Comparison of ENCODE assay signal across 8 mouse cellular contexts in genomic region chrX:48314530-48315079, GRCm38 (mm10). TPM values are rescaled to one million over a fixed set of nuclear protein-coding genes. Genes with fewer than 3 reads are reported as not detected.
DNase-seq lines count a peak whose midpoint lies in the region; ATAC-seq and TF ChIP-seq lines count a peak whose summit lies in the region.

No protein-coding gene starts in this region.

- WGBS in cerebellum, adult 2 months: 14% methylated on average over 33 of the region's 33 CpGs
- WGBS in forebrain, postnatal 0 days: 24% methylated on average over 30 of the region's 33 CpGs
- WGBS in lung, embryonic 15.5 days: 11% methylated on average over 28 of the region's 33 CpGs
- 9% methylated on average over 32 of the region's 33 CpGs for WGBS in olfactory bulb, adult 2 months

- H3K9ac ChIP-seq in forebrain, postnatal 0 days: peak overlapping the region; percentile 43; the same call in 1 of the 2 replicates
- peak overlapping the region; percentile 19; the same call in 1 of the 2 replicates for H3K9ac ChIP-seq in lung, embryonic 15.5 days

- no peaks in the 10 kb centered on the region for H3K9me3 ChIP-seq in G1E (replicated peaks)
- no peaks in the 10 kb centered on the region for H3K9me3 ChIP-seq in forebrain, postnatal 0 days (ENCODE audit: low read length)
- H3K9me3 ChIP-seq in lung, embryonic 15.5 days: no peaks in the 10 kb centered on the region

- peak; percentile 31; the same call in 1 of the 2 replicates for TF ChIP-seq POLR2A in cerebellum, adult 2 months (IDR thresholded peaks at IDR 0.05; ENCODE audit: borderline replicate concordance, insufficient read depth, low read length)
- no peak for TF ChIP-seq POLR2A in olfactory bulb, adult 2 months (IDR thresholded peaks at IDR 0.05; ENCODE audit: insufficient read depth, low read depth, low read length)

- H3K27me3 ChIP-seq in G1E (ENCODE audit: insufficient read depth, low read length): peaks cover 3% of the 10 kb centered on the region; the same call in 1 of the 2 replicates
- H3K27me3 ChIP-seq in cerebellum, adult 2 months (ENCODE audit: control insufficient read depth, insufficient read depth, low read length): no peaks in the 10 kb centered on the region
- no peaks in the 10 kb centered on the region for H3K27me3 ChIP-seq in forebrain, postnatal 0 days (ENCODE audit: insufficient read depth, low read length)
- H3K27me3 ChIP-seq in lung, embryonic 15.5 days: peaks cover 8% of the 10 kb centered on the region; the same call in 1 of the 2 replicates

- H3K36me3 ChIP-seq in G1E (replicated peaks): no peaks in the 10 kb centered on the region
- no peaks in the 10 kb centered on the region for H3K36me3 ChIP-seq in forebrain, postnatal 0 days (ENCODE audit: insufficient read depth)
- H3K36me3 ChIP-seq in lung, embryonic 15.5 days: no peaks in the 10 kb centered on the region

- no peak overlapping the region for H3K27ac ChIP-seq in cerebellum, adult 2 months (ENCODE audit: insufficient read depth, low read length)
- no peak overlapping the region for H3K27ac ChIP-seq in forebrain, postnatal 0 days (ENCODE audit: low read depth, low read length)
- peak overlapping the region; percentile 45 for H3K27ac ChIP-seq in lung, embryonic 15.5 days
- no peak overlapping the region for H3K27ac ChIP-seq in olfactory bulb, adult 2 months (ENCODE audit: insufficient read depth, low read depth, low read length)

- H3K4me1 ChIP-seq in G1E (ENCODE audit: insufficient read depth, low read depth, low read length): peaks cover 35% of the 10 kb centered on the region
- no peaks in the 10 kb centered on the region for H3K4me1 ChIP-seq in cerebellum, adult 2 months (ENCODE audit: control insufficient read depth, insufficient read depth, low read length)
- H3K4me1 ChIP-seq in forebrain, postnatal 0 days (ENCODE audit: insufficient read depth): no peaks in the 10 kb centered on the region
- no peaks in the 10 kb centered on the region for H3K4me1 ChIP-seq in lung, embryonic 15.5 days
- H3K4me1 ChIP-seq in olfactory bulb, adult 2 months (ENCODE audit: control insufficient read depth, insufficient read depth, low read length): 0 out of 2 replicates have a peak, but pooled peaks cover 10% of the 10 kb centered on the region

- peak overlapping the region; percentile 70 for H3K4me3 ChIP-seq in G1E (ENCODE audit: low read depth, low read length)
- H3K4me3 ChIP-seq in cerebellum, adult 2 months (replicated peaks; ENCODE audit: insufficient read depth, low read depth, low read length): peak overlapping the region; percentile 64
- peak overlapping the region; percentile 39 for H3K4me3 ChIP-seq in forebrain, postnatal 0 days (ENCODE audit: low read depth, low read length)
- H3K4me3 ChIP-seq in lung, embryonic 15.5 days: peak overlapping the region; percentile 46
- peak overlapping the region; percentile 50 for H3K4me3 ChIP-seq in olfactory bulb, adult 2 months (ENCODE audit: insufficient read depth, low read depth, low read length)

- TF ChIP-seq CTCF in G1E (IDR thresholded peaks at IDR 0.05; ENCODE audit: low read depth, low read length): no peak
- TF ChIP-seq CTCF in cerebellum, adult 2 months (IDR thresholded peaks at IDR 0.05; ENCODE audit: borderline replicate concordance, insufficient read depth, low read depth, low read length): no peak
- TF ChIP-seq CTCF in forebrain, postnatal 0 days (IDR thresholded peaks at IDR 0.05; ENCODE audit: low read depth): no peak
- TF ChIP-seq CTCF in olfactory bulb, adult 2 months (IDR thresholded peaks at IDR 0.05; ENCODE audit: insufficient read depth, low read depth, low read length): no peak

- peak; percentile 87 for ATAC-seq in G1E (ENCODE audit: extremely low read depth, insufficient number of reproducible peaks, low FRiP score, poor library complexity, severe bottlenecking)
- ATAC-seq in forebrain, postnatal 0 days: peak; percentile 83
- peak; percentile 91 to 96 for ATAC-seq in hematopoietic stem cell, adult 5-6 weeks (replicated peaks in 1 of 2; ENCODE audit: insufficient read depth in 1 of 2, low FRiP score in 2 of 2, low TSS enrichment in 1 of 2, low read depth in 1 of 2, poor library complexity in 2 of 2, severe bottlenecking in 2 of 2)
- ATAC-seq in lung, embryonic 15.5 days (ENCODE audit: borderline replicate concordance, extremely low read depth, low FRiP score, low TSS enrichment): peak; percentile 79

- peak overlapping the region; percentile 57 for H3K4me2 ChIP-seq in forebrain, postnatal 0 days (ENCODE audit: low read depth)
- H3K4me2 ChIP-seq in lung, embryonic 15.5 days: peak overlapping the region; percentile 64

- DNase-seq in G1E (ENCODE audit: low spot score): peak; percentile 72
- peak; percentile 77 to 81 for DNase-seq in cerebellum, adult 2 months
- peak; percentile 39 for DNase-seq in forebrain, postnatal 0 days
- peak; percentile 8 for DNase-seq in layer of hippocampus, adult 9-10 months (ENCODE audit: low spot score)
- DNase-seq in thymus, adult 18-20 months: peak; percentile 81 to 88

RNA-seq across cellular contexts. Expression of gene Bcorl1, which starts 26.6 kb away (rescaled TPM):
- total RNA-seq in G1E (2014; fragmentation: Nextera tagmentation) (5.6 and 12.2 TPM in 2 replicates), G1E (2017) (2.4 and 6.0 TPM in 2 replicates)
- polyA plus RNA-seq in G1E (2012): 1.7 and 3.0 TPM in 2 replicates
- polyA plus RNA-seq in cerebellum, adult 2 months (2012; rRNA removed): 6.7 and 7.7 TPM in 2 replicates
- total RNA-seq in forebrain, postnatal 0 days (2014; rRNA removed): 8.5 and 13.8 TPM in 2 replicates
- polyA plus RNA-seq in forebrain, postnatal 0 days (2015; fragmentation: Nextera tagmentation; extraction: Ambion mirVana): 3.8 and 4.6 TPM in 2 replicates
- 9.6 and 12.4 TPM in 2 replicates for total RNA-seq in hematopoietic stem cell, adult 5-6 weeks (2017)
- 4.8 and 5.2 TPM in 2 replicates for polyA plus RNA-seq in lung, embryonic 15.5 days (2015; fragmentation: Nextera tagmentation; extraction: Ambion mirVana)
- not detected in 2 replicates for polyA plus RNA-seq in olfactory bulb, adult 2 months (2012; ENCODE audit: insufficient read depth, insufficient read length, low replicate concordance, missing spikeins)

RNA-seq across cellular contexts. Expression of gene Utp14a, which starts 57.9 kb away (rescaled TPM):
- total RNA-seq in G1E (2014; fragmentation: Nextera tagmentation) (68.7 and 74.0 TPM in 2 replicates), G1E (2017) (94.0 and 113 TPM in 2 replicates)
- 10.3 and 15.2 TPM in 2 replicates for polyA plus RNA-seq in G1E (2012)
- polyA plus RNA-seq in cerebellum, adult 2 months (2012; rRNA removed): 14.0 and 14.4 TPM in 2 replicates
- 17.0 and 25.0 TPM in 2 replicates for total RNA-seq in forebrain, postnatal 0 days (2014; rRNA removed)
- polyA plus RNA-seq in forebrain, postnatal 0 days (2015; fragmentation: Nextera tagmentation; extraction: Ambion mirVana): 13.4 and 13.8 TPM in 2 replicates
- 64.1 and 76.8 TPM in 2 replicates for total RNA-seq in hematopoietic stem cell, adult 5-6 weeks (2017)
- 16.7 and 16.8 TPM in 2 replicates for polyA plus RNA-seq in lung, embryonic 15.5 days (2015; fragmentation: Nextera tagmentation; extraction: Ambion mirVana)
- not detected in 2 replicates for polyA plus RNA-seq in olfactory bulb, adult 2 months (2012; ENCODE audit: insufficient read depth, insufficient read length, low replicate concordance, missing spikeins)

Comparison
In these comparisons a context has a peak if more than half of its experiments do, and no peak if none do; other contexts are left out.
1. DNase-seq: peak in every context shown above with its lines; median percentile 84 in thymus, adult 18-20 months; 79 in cerebellum, adult 2 months; 72 in G1E; 39 in forebrain, postnatal 0 days; 8 in layer of hippocampus, adult 9-10 months.